Mouse (Mus musculus) T-cell, adult 2 months (primary cell): ENCODE data around the gene Mlana.

Experiments
- DNase-seq: peaks from one replicate; pipeline ENCODE4 v3.0.0; 2022; ENCODE audit warnings: low spot score

The Mlana gene

DNA sequence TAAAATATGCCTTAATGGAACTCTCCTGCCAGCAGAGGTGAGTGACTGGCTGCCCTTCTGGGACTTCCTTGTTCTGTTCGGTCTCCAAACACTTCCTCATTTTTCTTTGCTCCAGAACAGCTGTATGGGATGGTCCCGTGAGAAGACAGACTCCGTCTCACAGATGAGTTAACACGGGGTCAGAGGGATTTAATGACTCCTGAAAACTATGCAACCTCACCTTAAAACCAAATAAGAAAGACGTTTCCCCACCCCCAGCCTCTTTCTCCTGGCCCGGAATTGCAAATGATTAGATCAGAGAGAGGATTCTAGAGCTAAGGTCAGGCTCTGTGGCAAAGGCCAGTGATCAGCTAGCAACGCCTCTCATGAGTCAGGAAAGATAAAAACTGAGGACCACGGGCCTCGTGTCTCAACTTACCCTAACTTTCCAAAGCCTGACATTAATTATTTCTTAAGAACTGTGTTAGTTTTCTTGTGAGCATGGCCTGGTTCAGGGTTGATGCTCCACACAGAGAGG is 22.0 kb upstream of the Mlana start:
- DNase-seq: no peak

DNA sequence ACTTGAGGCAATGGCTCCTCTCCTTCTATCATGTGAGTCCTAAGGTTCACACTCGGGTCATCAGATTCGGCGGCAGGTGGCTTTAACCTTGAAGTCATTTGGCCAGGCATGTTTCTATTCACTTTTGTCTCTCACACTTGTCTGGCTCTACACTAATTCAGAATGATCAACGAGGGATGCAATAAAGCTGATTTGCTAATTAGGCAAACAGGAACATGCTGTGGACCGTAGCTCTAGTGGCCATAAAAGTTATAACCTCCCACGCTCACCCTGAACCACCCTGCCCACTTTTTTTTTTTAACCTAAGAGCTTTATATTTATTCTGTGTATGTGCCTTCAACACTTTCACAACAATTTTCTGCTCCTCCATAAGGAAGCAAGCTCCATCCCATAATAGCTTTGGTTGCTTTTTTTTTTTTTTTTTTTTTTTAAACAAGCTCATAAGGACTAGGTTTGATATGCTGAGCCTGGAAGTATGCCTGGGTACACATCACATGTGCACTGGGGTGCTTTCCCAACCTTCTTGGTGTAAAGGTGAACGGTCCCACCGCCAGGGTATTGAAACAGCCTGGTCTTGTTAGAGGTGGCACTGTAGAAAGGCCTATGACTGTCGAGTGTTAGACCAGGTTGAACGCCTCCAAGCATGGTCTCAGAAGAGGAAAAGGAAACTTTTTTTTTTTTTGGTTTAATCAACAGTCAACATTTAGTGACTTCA is 21.0 kb upstream of the Mlana start:
- no peak for DNase-seq

DNA sequence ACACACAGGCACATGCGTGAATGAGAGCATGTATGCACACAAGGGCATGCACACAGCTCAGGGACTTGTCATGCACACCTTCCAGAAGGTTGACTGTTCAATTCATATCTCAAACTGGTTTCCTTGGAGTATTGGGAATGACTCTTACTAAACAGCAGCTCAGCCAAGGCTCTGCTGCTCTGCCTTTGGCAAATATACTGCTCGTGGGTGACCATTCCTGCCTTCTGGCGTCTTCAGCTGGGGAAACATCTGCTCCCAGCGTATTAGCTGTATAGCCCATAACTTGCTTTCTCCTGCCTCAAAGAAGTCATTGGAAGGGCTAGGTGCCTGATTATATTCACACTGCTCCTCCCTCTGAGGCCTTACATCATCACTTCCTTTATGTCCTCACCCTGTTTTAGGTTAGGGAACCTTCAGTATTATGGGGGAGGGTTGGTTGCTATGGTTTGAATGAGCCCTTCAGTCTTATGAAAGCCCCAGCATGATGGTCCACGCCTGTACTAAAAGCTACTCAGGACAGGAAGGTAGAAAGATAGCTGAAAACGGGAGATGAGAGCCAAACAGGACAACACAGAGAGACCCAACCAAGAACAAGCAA is 19.3 kb upstream of the Mlana start:
- DNase-seq: no peak

DNA sequence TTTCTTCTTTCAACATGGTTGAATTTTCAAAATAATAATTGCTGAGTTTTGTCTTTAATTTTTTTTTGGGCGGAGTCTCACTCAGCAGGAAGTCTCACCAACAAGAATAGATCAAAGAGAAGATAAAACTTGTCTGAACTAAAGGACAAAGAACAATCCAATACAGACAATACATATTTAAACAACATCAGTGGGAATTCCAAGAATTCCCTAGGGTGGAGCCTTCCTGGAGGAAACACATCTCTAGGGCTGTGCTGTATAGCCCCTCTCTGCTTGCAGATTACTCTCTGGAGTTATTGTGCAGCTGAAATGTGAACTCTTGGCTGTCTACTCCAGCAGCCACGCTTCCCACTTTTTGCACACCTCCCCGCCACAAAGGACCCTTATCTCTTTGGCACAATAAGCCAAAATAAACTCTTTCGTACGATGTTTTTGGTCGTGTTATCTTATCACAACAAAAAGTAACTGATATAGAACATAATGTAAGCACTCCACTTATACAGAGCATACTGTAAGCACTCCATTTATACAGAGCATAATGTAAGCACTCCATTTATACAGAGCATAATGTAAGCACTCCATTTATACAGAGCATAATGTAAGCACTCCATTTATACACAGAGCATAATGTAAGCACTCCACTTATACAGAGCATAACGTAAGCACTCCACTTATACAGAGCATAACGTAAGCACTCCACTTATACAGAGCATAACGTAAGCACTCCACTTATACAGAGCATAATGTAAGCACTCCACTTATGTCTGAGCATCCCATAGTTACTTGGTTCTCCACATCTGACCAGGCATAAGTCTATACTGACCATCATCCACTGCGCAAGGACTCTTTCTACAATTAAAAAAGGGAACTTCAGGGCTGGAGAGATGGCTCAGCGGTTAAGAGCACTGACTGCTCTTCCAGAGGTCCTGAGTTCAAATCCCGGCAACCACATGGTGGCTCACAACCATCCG is 17.2 kb upstream of the Mlana start:
- no peak for DNase-seq

DNA sequence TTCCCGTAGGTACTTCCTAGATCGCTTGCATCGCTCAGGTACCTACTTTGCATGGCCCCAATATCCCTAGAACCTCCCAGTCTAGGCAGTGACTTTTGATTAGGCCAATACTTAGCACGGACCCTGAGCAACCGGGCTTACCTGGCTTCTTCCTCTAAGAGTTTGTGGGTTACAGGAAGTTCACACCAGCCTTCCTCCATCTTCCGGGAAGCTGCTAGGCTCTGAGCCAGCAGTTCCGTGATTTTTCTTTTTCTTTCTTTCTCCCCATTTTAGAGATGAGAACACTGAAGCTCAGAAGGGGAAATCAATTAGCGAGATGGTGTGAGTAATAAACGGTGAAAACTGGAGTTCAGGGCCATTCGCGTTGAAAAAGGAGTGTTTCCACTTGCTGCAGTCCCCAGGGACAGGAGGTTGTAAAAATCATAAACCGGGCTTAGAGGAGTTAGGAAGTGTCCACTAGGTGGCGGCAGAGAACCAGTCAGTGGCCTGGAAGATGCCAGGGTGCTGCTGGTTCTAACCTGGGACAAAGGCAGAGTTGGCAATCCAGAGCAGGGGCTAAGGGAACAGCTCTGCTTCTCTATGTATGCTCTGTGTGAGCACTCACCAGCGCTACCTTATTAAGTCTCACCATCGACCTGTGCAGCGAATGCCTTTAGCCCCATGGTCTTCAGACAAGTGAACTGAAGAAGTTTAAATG is 13.6 kb upstream of the Mlana start:
- peak; percentile 69 for DNase-seq

DNA sequence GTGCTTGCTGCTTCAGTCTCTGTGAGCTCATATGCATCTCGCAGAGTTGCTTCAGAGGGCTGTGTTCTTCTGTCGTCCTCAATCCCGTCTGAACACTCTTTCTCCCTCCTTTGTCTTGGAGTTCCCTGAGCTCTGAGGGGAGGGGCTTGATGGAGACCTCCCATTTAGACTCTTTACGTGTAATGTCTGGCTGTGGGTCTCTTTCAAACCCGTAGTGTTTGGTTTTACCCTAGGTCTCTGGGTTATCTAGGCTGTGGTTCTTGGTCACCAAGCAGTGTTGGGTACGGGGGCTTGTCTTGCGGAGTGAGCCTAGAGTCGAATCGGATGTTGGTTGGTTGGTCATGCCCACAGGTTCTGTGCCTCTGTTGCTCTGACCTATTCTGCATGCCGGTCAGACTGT is 2.6 kb upstream of the Mlana start:
- no peak for DNase-seq

DNA sequence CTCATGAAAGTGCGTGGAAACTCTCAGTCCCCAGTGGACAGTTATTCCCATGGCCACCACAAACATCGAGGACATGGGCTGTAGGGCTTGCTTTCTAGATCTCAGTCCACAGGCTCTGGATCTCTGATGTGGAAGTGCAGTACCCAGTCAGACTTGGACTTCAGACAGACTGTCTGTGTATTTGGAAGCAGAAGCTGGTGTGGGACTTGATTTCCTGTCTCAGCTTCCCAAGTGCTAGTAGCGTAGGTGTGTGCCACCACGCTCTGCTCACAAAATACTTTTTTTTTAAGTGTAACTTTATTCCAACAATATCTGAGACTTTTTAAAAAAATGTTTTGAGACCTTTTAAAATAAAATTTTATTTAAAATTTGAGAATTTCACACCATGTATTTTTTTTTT is 1.3 kb upstream of the Mlana start:
- no peak for DNase-seq

DNA sequence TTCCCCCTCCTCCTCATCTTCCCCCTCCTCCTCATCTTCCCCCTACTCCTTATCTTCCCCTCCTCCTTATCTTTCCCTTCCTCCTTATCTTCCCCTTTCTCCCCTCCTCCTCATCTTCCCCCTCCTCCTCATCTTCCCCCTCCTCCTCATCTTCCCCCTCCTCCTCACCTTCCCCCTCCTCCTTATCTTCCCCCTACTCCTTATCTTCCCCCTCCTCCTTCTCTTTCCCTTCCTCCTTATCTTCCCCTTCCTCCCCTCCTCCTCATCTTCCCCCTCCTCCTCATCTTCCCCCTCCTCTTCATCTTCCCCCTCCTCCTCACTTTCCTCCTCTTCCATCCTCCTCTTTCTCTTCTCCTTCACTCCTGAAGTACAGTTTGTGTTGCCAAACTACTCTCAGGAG is 784 bp upstream of the Mlana start:
- DNase-seq: no peak

DNA sequence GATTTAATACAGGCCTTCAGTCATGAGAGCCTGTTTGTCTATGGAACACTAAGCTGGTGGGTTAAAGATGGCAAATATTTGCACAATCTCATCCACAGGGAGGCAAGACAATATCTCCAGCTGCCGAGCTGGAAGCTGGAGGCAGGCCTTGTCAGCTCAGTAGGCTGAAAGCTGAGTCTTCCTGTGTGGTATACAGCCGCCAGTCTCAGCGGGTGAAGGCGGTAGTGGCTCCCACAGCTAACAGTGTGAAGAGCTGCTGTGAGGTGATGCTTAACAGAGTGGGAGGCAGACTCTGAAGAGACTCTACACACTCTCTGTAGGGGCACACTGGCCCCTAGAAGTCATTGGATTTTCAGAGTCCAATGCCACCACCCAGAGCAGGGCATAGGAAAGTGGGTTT is 4.1 kb downstream of the Mlana start:
- no peak for DNase-seq

DNA sequence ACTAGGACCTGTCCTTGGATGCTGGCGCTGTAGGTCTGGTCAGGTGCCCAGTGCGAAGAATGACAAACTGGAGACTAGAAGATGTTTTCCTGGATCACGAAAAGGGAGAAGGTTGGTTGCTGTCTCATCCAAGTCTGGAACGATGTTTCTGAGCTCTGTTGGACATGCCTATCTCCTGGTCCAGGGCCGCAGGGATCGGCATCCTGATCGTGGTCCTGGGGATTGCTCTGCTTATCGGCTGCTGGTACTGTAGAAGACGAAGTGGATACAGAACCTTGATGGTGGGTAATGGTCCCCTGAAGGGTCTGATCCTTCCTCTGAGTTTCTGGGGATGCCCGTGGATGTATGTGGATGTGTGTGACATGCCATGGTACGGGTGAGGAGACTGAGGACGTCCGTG is 6.8 kb downstream of the Mlana start:
- no peak for DNase-seq

DNA sequence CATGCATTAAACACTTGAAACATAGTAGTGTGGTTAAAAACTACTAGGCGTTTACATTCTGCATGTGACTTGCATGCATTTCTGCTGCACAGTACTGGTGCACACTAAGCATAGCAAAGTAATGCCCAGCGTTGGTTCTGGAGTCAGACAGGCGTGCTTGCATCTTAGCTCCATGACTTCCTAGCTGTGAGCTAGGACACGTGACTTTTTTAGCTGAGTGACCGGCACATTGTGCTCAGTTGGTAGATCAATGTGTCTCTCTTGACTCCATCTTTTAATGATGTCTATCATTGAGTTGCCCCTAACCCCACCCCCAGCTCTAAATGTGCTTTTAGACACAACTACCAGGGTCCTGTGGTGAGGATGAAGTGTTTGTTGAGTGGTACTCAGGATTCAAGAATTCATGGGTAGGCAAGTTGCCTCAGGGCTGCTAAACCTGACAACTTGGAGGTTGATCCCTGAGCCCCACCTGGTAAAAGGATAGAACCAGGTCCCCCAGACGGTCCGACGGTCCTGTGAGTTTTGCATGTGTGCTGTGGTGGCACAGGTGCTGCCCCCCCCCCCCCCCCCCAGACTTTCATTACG is 9.8 kb downstream of the Mlana start:
- DNase-seq: no peak

DNA sequence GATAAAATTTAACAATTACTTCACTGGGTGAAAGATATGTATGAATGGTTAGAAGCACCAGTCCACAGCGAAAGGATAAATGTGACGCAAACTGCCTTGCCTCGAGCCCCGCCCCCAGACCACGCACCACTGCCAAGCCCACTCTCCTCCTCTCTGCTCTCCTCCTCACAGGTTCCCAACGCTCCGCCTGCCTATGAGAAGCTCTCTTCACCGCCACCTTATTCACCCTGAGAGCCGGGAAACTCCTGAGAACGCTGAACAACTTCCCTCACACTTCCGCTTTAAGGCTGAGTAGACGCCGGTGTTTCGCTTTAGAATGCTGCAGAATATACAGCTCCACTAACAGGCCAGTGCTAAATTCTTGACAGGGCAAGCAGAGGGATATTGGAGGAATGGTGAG is 10.4 kb downstream of the Mlana start:
- DNase-seq: peak; percentile 57

DNA sequence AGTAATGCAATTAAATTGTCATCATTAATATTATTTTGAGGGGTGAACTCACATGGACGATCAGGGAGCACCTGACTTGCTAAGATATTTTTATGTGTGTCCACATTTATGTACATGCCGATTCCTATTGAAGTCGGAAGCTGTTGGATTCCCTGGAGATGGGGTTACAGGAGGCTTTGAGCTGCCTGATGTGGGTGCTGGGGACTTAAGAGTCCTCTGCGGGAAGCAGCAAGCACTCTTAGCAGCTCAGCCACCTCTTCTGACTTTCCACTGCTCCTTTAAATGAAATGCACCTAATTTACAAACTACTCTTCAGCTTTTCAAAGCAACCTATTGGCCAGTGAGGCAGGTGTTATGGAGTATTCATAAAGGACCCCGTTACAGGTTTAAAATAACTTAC is 10.8 kb downstream of the Mlana start:
- no peak for DNase-seq

DNA sequence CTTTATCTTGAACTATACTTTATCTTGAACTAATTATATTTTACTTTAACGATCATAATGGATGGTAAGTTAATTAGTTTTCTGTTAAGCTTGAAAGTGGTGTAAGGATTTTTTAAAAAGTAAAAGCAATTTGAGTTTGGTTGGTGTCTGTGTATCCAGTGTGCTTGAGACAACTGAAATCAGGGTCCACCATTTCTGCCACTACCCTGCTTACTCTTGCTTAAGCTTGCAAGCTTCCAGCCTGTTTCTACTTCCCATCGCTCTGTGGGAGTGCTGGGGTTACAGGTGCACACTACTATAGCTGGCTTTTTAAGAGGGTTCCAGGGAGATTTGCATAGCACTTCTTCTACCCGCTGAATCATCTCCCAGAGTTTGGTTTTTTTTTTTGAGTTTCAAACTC is 11.8 kb downstream of the Mlana start:
- no peak for DNase-seq

DNA sequence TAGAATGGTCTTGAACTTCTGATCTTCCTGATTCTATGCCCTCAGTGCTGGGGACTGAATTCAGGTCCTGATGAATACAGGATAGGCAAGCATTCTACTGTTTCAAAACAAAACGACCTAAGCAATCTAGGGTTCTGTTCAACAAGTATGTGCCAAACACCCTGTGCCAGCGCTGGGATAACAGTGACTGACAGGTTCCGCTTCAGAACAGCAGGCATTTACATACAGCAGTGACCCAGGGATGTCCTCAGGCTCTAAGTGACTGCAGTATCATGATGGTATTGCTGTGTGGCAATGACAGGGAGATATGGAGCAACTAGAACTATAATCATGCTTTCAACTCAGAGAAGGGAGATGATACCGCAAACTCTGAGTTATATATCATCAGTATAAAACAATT is 15.8 kb downstream of the Mlana start:
- no peak for DNase-seq

DNA sequence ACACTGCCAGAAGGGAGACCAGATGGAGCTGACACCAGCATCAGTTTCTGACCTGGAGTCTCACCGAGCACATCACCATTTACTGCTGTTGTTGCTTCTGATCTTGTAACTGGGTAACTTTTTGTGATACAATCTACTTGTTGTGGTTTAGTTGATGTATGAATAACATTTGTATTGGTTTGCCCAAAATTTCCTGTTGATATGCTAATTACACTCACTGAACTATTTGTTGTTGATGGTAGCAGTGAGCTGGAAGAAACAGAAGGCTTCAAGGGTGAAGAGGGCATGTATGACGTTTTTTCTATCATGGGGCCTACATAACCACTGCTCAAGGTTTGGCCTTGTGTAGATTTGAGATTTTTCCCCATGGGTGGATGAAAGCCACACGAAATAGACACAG is 20.2 kb downstream of the Mlana start:
- DNase-seq: no peak

DNA sequence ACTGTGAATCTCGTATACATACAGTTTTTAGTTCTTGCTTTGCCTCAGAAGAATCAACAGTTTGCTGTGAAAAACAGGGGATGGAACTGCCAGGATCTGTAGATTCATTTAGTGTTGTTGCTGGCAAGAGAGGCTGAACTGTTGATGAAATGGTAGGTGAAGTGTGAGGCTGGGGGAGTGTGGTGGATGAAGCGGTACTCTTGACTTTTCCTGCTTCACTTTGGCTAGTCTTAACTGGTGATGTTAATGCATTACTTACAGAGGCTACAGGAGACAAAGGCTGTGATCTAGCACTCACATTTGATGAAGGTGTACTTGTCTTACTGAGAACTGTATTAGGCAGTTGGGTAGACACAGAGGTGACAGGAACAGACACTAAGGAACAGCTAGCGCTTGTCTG is 20.9 kb downstream of the Mlana start:
- no peak for DNase-seq

DNA sequence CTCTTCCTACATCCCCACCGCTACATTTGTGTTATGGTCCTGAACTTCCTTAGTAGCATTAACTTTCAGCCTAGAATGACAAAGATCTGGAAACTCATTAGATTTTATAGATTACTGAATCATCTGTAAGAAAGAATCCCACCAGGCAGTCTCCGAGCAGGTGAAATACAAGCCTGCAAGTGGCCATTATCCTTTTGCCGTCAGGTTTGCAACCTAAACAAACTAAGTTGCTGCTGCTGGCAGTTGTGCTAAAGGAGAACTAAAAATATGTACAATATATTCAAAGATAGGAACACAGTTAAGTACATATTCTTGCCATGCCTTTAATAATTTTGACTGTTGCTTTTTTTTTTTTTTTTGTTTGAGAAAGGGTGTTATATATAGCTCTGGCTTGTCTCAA is 37.8 kb downstream of the Mlana start:
- no peak for DNase-seq

DNA sequence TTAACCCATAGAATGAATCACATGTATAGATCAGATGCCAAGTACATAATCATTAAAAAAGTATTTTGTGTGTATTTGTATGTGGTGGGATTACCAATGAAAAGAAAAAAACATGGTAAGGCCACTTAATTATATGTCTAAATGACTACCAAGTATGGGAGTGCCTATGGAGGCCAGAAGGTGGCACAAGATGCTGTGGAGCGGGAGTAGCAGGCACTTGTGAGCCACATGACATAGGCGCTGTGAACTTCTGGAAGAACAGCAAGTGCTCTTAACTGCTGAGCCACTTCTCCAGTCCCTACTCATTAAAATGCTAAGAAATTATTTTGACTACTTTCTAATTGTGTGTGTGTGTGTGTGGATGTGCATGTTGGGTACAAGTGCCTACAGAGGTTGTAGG is 42.0 kb downstream of the Mlana start:
- DNase-seq: no peak

DNA sequence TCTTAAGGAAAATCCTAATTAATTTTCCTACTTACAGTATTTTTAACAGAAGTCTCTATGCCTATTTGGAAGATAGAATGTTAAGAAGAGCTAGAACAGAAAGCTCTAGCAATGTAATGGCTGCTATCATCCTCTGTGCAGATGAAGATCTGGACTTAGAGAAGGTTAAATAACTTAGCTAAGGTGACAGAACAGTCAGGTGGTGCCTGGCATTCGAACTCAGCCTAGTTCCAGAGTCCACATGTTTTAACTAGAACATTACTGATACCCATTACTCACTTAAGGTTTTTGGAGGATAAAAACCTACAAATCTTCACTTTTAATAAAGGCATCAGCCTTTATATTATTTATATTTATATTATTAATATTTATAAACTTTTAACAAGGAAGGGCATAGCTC is 43.0 kb downstream of the Mlana start:
- no peak for DNase-seq

DNA sequence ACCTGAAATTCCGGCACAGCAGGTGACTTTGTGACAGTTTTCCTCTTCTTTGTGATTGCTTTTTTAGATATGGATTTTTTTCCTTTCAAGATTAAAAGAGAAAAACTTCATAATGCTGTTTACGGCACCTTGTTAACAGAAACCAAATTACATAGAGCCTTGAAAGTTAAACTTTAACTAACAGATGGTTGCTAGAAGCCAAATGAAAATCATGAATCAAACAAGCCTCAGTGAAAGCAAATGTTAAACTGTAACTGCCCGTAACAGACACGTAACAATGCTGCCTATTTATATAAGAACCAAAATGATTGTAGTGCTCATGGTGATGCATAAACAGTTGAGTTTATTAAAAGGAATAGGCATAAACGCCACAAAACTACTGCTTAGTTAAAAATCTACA is 45.9 kb downstream of the Mlana start:
- DNase-seq: no peak

DNA sequence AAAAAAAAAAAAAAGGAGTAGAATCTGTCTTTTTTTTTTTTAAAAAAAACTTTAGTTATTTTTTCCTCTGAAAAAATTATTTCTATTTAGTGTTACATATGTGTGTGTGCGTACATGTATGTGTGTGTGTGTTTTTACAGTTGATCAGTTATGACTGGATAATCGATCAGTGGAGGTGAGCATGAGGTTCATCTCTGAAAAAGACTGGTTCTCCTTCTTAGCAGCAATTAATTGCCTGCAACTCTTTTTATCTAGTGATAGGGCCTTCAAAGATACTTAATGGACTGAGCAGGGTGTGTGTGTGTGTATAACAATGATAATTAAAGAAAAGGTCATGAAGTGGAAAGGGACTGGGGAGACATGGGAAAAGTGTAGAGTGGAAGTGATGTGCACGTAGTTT is 53.4 kb downstream of the Mlana start:
- no peak for DNase-seq
